Mouse (Mus musculus) bone marrow macrophage, adult 2 months (primary cell): ENCODE results near the gene Cfap58.

ENCODE experiments used
- CTCF ChIP-seq: IDR thresholded peaks from 2 replicates; pipeline ENCODE4 v1.5.1; 2012; ENCODE audit warnings: low read depth, mild to moderate bottlenecking, low read length, moderate library complexity
- POLR2A ChIP-seq: IDR thresholded peaks from 2 replicates; pipeline ENCODE4 v1.6.1; 2012; ENCODE audit warnings: mild to moderate bottlenecking, low read depth, low read length, borderline replicate concordance

DNA sequence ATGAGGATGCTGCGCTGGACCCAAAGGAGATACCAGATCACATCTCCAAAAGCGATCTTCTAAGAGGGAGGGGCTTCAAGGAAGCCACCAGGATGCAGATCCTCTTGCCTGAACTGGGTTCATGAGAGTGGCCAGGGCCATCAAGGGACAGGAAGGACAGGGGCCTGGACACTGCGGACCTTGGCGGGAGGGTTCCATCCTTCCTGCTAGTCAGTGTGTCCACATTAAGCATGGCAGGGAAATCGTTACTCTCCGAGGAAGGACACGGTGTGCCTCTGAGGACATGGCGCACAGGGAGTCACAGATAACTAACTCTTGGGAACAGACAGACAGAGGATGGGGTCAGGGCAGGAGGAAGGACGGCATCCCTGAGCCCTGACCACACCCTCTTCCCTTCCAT, 29.9 kb upstream of the Cfap58 start:
- no peak for TF ChIP-seq CTCF
- no peak for TF ChIP-seq POLR2A
